Mouse (Mus musculus) splenic B cell, adult 2 months (primary cell): Measurements from ENCODE around the gene Olfr1394.

Experiments used
- DNase-seq: peaks from one replicate; pipeline ENCODE4 v3.0.0-alpha.2; 2011; ENCODE audit warnings: low read depth, low spot score
- H3K27me3 ChIP-seq: 2 replicates; pipeline ENCODE4 v1.6.1; 2012; ENCODE audit warnings: mild to moderate bottlenecking, low read length, moderate library complexity, mixed read lengths; ENCODE audit not compliant: control insufficient read depth, poor library complexity, insufficient read depth, severe bottlenecking
- H3K36me3 ChIP-seq: 2 replicates; pipeline ENCODE4 v1.6.1; 2012; ENCODE audit warnings: mild to moderate bottlenecking, low read length, moderate library complexity, mixed read lengths; ENCODE audit not compliant: control insufficient read depth, poor library complexity, insufficient read depth, severe bottlenecking

Gene Olfr1394

GRCm38 (mm10) chr11:49154077-49154476 lies at the start of gene Olfr1394:
Gene Olfr1394 (plus strand): TSS chr11:49154377.
- no peaks in the 10 kb centered on the region for H3K27me3 ChIP-seq
- no peaks in the 10 kb centered on the region for H3K36me3 ChIP-seq
- DNase-seq = no peak

GRCm38 (mm10) chr11:49105752-49106151 lies 48.4 kb upstream of the Olfr1394 start:
- Histone ChIP-seq H3K36me3 (no peaks in the 10 kb centered on the region), H3K27me3 (no peaks in the 10 kb centered on the region)
- DNase-seq = no peak

GRCm38 (mm10) chr11:49107650-49108537 lies 46.3 kb upstream of the Olfr1394 start:
- Histone ChIP-seq H3K36me3 (no peaks in the 10 kb centered on the region), H3K27me3 (no peaks in the 10 kb centered on the region)
- DNase-seq = no peak

- no peaks in the 10 kb centered on the region for H3K27me3 ChIP-seq
- peak; percentile 79 for DNase-seq
- no peaks in the 10 kb centered on the region for H3K36me3 ChIP-seq
These were observed 45.3 kb upstream of the Olfr1394 start for GRCm38 (mm10) chr11:49108833-49109232.

GRCm38 (mm10) chr11:49111000-49111399 lies 43.2 kb upstream of the Olfr1394 start:
- H3K36me3 ChIP-seq = no peaks in the 10 kb centered on the region
- DNase-seq = no peak
- H3K27me3 ChIP-seq = no peaks in the 10 kb centered on the region

- DNase-seq = no peak
- H3K36me3 ChIP-seq = no peaks in the 10 kb centered on the region
- no peaks in the 10 kb centered on the region for H3K27me3 ChIP-seq
These were observed 41.5 kb upstream of the Olfr1394 start for GRCm38 (mm10) chr11:49112624-49113219.

GRCm38 (mm10) chr11:49114158-49114557 lies 40.0 kb upstream of the Olfr1394 start:
- Histone ChIP-seq H3K36me3 (no peaks in the 10 kb centered on the region), H3K27me3 (no peaks in the 10 kb centered on the region)
- DNase-seq = no peak

GRCm38 (mm10) chr11:49114774-49115173 lies 39.4 kb upstream of the Olfr1394 start, which contains the start of gene Olfr1396:
Gene Olfr1396 (minus strand): TSS chr11:49114874.
- H3K36me3 ChIP-seq = no peaks in the 10 kb centered on the region
- DNase-seq = no peak
- no peaks in the 10 kb centered on the region for H3K27me3 ChIP-seq

GRCm38 (mm10) chr11:49119635-49120034 lies 34.5 kb upstream of the Olfr1394 start:
- Histone ChIP-seq H3K27me3 (no peaks in the 10 kb centered on the region), H3K36me3 (no peaks in the 10 kb centered on the region)
- DNase-seq = no peak

GRCm38 (mm10) chr11:49124169-49124568 lies 30.0 kb upstream of the Olfr1394 start:
- Histone ChIP-seq H3K36me3 (no peaks in the 10 kb centered on the region), H3K27me3 (no peaks in the 10 kb centered on the region)
- DNase-seq = no peak

GRCm38 (mm10) chr11:49141974-49142373 lies 12.2 kb upstream of the Olfr1394 start, which contains the start of gene Olfr1395:
Gene Olfr1395 (plus strand): TSS chr11:49142274.
- DNase-seq = no peak
- H3K36me3 ChIP-seq = no peaks in the 10 kb centered on the region
- no peaks in the 10 kb centered on the region for H3K27me3 ChIP-seq

- DNase-seq = no peak
- Histone ChIP-seq H3K27me3 (no peaks in the 10 kb centered on the region), H3K36me3 (no peaks in the 10 kb centered on the region)
These were observed 2.9 kb downstream of the Olfr1394 start for GRCm38 (mm10) chr11:49156821-49157814.

- Histone ChIP-seq H3K36me3 (no peaks in the 10 kb centered on the region), H3K27me3 (no peaks in the 10 kb centered on the region)
- DNase-seq = no peak
These were observed 14.8 kb downstream of the Olfr1394 start for GRCm38 (mm10) chr11:49168839-49169611.

GRCm38 (mm10) chr11:49170576-49170975 lies 16.4 kb downstream of the Olfr1394 start:
- no peaks in the 10 kb centered on the region for H3K36me3 ChIP-seq
- DNase-seq = no peak
- no peaks in the 10 kb centered on the region for H3K27me3 ChIP-seq
